7 mouse cellular contexts compared by ENCODE assay signal in the genomic region with DNA sequence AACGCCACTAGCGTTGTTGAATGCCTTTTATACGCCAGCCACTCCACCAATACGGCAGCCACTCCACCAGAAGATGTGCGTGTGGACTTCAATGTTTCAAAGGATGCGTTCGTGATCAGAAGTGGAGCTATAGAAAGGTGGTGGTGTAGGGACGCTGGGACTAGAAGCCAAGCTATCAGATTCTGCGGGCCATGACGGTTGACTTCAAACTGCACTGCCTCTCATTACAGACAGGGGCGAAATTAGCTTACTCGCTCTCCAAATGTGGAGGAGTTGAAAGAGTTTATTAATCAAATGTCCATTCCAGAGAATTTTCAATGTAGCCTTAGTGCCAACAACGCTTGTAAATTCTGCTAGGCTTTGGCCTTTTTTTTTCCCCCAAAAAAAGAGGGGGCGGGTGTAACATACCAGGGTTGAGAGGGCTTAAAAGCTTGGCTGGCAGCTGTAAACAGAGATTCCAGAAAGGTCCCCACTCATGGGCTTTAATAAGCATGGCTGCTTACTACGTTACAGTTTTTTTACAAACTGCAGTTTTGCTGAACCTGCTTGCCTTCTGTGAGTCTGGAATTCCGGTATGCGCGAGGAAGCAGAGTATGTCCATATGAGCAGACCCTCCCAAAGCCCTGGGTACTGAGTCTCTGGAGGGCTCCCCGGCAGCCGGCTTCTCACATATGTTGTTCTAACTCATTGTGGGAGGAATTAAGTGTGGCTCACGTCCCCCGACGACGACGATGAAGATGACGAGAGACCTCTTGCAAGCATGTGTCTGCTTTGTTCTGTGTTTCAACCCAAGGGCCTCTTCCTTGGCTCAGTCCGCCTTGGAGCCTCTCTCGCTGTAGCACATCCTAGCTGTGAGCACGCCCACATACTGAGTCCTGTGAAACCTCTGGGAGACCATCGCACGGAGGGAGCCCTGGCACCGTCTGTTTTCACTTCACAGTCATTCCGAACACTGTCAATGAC.
DNase-seq lines count a peak whose midpoint lies in the region; ATAC-seq lines count a peak whose summit lies in the region.

No protein-coding gene starts in this region.

- 65% methylated on average over 33 of the region's 33 CpGs for WGBS in forebrain, embryonic 16.5 days
- 62% methylated on average over 33 of the region's 33 CpGs for WGBS in heart, embryonic 15.5 days

- no peaks in the 10 kb centered on the region for H3K36me3 ChIP-seq in forebrain, embryonic 16.5 days (ENCODE audit: control insufficient read depth, insufficient read depth)
- no peaks in the 10 kb centered on the region for H3K36me3 ChIP-seq in heart, embryonic 15.5 days

- DNase-seq in lung, adult 18-20 months: peak; percentile 1 to 3
- DNase-seq in lung, postnatal 36 days: no peak
- peak; percentile 28 for DNase-seq in lung, postnatal 10 days
- no peak for DNase-seq in ovary, postnatal 14 days (ENCODE audit: low spot score)
- no peak for DNase-seq in urinary bladder, postnatal 25 days (ENCODE audit: low spot score)

- H3K27ac ChIP-seq in forebrain, embryonic 16.5 days (ENCODE audit: low read length): no peak overlapping the region
- no peak overlapping the region for H3K27ac ChIP-seq in heart, embryonic 15.5 days

- peak; percentile 43; the same call in 1 of the 2 replicates for ATAC-seq in forebrain, embryonic 16.5 days
- ATAC-seq in heart, embryonic 15.5 days (replicated peaks; ENCODE audit: insufficient number of reproducible peaks, insufficient read depth, low FRiP score, low read depth): no peak

- H3K4me2 ChIP-seq in forebrain, embryonic 16.5 days (ENCODE audit: low read length): 0 out of 2 replicates have a peak overlapping the region, but pooled peaks have one; percentile 4
- peak overlapping the region; percentile 27 for H3K4me2 ChIP-seq in heart, embryonic 15.5 days

- H3K27me3 ChIP-seq in forebrain, embryonic 16.5 days (replicated peaks; ENCODE audit: control insufficient read depth, insufficient read depth, low read length): no peaks in the 10 kb centered on the region
- no peaks in the 10 kb centered on the region for H3K27me3 ChIP-seq in heart, embryonic 15.5 days

- H3K9me3 ChIP-seq in forebrain, embryonic 16.5 days (ENCODE audit: control insufficient read depth, low read length): no peaks in the 10 kb centered on the region
- no peaks in the 10 kb centered on the region for H3K9me3 ChIP-seq in heart, embryonic 15.5 days (replicated peaks)

- no peak overlapping the region for H3K9ac ChIP-seq in forebrain, embryonic 16.5 days (replicated peaks; ENCODE audit: low read depth, low read length)
- H3K9ac ChIP-seq in heart, embryonic 15.5 days: no peak overlapping the region

- H3K4me3 ChIP-seq in forebrain, embryonic 16.5 days (replicated peaks; ENCODE audit: low read length): no peak overlapping the region
- H3K4me3 ChIP-seq in heart, embryonic 15.5 days: peak overlapping the region; percentile 4; the same call in 1 of the 2 replicates

- peaks cover 8% of the 10 kb centered on the region for H3K4me1 ChIP-seq in forebrain, embryonic 16.5 days (replicated peaks; ENCODE audit: control insufficient read depth, insufficient read depth, low read length)
- H3K4me1 ChIP-seq in heart, embryonic 15.5 days (replicated peaks): no peaks in the 10 kb centered on the region

Comparison
In these comparisons a context has a peak if more than half of its experiments do, and no peak if none do; other contexts are left out.
1. DNase-seq: peak in lung, adult 18-20 months (2 of 2) and lung, postnatal 10 days (single experiment); none in lung, postnatal 36 days (single experiment), ovary, postnatal 14 days (single experiment) and urinary bladder, postnatal 25 days (single experiment).